9 mouse cellular contexts compared by ENCODE assay signal in the genomic region with DNA sequence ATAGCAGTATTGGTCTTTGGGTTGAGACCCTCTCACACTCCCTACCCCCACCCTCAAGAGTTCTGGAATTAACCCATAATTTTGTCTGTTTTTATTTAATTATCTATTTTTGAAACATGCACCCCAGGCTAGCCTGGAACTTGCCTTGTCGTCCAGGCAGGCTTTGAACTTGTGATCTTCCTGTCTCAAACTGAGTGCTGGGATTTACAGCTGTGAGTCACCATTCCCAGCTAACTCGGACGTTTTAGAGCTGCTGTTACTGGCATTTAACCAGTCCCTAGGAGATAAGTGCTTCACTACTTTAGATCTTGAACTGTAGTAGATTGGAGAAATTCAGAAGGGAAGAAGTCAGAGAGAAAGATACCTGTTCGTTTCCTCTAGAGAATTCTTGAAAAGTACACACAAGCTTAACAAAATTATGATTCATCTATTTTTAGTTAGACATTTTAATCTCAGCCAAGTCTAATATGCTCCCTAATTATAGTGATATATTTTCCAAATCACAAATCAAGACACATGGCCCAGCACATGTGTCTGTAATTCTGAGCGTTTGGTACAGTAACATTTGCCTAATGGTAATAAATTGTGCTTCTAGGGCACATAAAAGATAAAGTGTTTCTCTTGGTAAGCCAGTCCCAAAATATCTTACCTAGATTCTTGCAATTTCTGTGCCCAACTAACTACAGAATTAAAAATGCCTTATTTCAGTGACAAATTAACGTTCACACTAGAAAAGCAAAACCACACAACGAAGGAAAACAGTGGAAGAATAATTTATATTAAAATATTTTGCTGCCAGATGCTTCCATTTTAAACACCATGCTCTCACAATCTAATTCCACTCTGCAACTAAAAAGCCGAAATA. TPM values are rescaled to one million over a fixed set of nuclear protein-coding genes. Genes with fewer than 3 reads are reported as not detected.
DNase-seq lines count a peak whose midpoint lies in the region; ATAC-seq lines count a peak whose summit lies in the region.
"Had no signal": no experiment of that assay in that cellular context is flagged by ENCODE, and none has a peak within 500 bp of the region (broad histone marks: within the 10 kb centered on the region; RNA-seq: fewer than 3 reads in every experiment).

No protein-coding gene starts in this region.

- peak overlapping the region; percentile 99 for H3K27ac ChIP-seq in heart, embryonic 15.5 days
- H3K27ac ChIP-seq in hindbrain, embryonic 13.5 days = peak overlapping the region; percentile 96; the same call in 1 of the 2 replicates
- H3K27ac ChIP-seq in midbrain, embryonic 11.5 days (ENCODE audit: low read depth, low read length) = no peak overlapping the region

- peaks cover 6% of the 10 kb centered on the region for H3K4me1 ChIP-seq in heart, embryonic 15.5 days (replicated peaks)
- H3K4me1 ChIP-seq in hindbrain, embryonic 13.5 days (replicated peaks) = peaks cover 18% of the 10 kb centered on the region
- peaks cover 8% of the 10 kb centered on the region; the same call in 1 of the 2 replicates for H3K4me1 ChIP-seq in midbrain, embryonic 11.5 days (ENCODE audit: control insufficient read depth, insufficient read depth, low read length)

- no peak overlapping the region for H3K9ac ChIP-seq in heart, embryonic 15.5 days
- H3K9ac ChIP-seq in hindbrain, embryonic 13.5 days = no peak overlapping the region
- no peak overlapping the region for H3K9ac ChIP-seq in midbrain, embryonic 11.5 days (ENCODE audit: low read length)

- H3K4me2 ChIP-seq in heart, embryonic 15.5 days = peak overlapping the region; percentile 86
- peak overlapping the region; percentile 96; the same call in 1 of the 2 replicates for H3K4me2 ChIP-seq in hindbrain, embryonic 13.5 days
- peak overlapping the region; percentile 97; the same call in 1 of the 2 replicates for H3K4me2 ChIP-seq in midbrain, embryonic 11.5 days

- 41% methylated on average over 8 of the region's 8 CpGs for WGBS in heart, embryonic 15.5 days
- WGBS in hindbrain, embryonic 13.5 days = 51% methylated on average over 8 of the region's 8 CpGs
- WGBS in midbrain, embryonic 11.5 days = 60% methylated on average over 8 of the region's 8 CpGs

- no peaks in the 10 kb centered on the region for H3K27me3 ChIP-seq in heart, embryonic 15.5 days
- H3K27me3 ChIP-seq in hindbrain, embryonic 13.5 days = no peaks in the 10 kb centered on the region
- H3K27me3 ChIP-seq in midbrain, embryonic 11.5 days (ENCODE audit: control insufficient read depth, insufficient read depth, low read length) = no peaks in the 10 kb centered on the region

- peaks cover 4% of the 10 kb centered on the region for H3K36me3 ChIP-seq in heart, embryonic 15.5 days
- peaks cover 7% of the 10 kb centered on the region for H3K36me3 ChIP-seq in hindbrain, embryonic 13.5 days
- H3K36me3 ChIP-seq in midbrain, embryonic 11.5 days (ENCODE audit: control insufficient read depth, insufficient read depth, low read length) = peaks cover 4% of the 10 kb centered on the region; the same call in 1 of the 2 replicates

- DNase-seq in heart, adult 18-20 months = no peak
- DNase-seq in NIH3T3 (ENCODE audit: low read depth) = peak; percentile 48
- DNase-seq in midbrain, embryonic 11.5 days (ENCODE audit: low spot score, missing footprints) = no peak
- DNase-seq in spleen, adult 18-20 months = no peak
- DNase-seq in thymus, postnatal 36 days = no peak
- no peak for DNase-seq in right cerebral cortex, adult 18-20 months
- DNase-seq: kidney, adult 2 months had no signal

- no peak for ATAC-seq in heart, embryonic 15.5 days (replicated peaks; ENCODE audit: insufficient number of reproducible peaks, insufficient read depth, low FRiP score, low read depth)
- ATAC-seq in hindbrain, embryonic 13.5 days (ENCODE audit: low FRiP score) = no peak
- ATAC-seq in midbrain, embryonic 11.5 days (ENCODE audit: low FRiP score) = no peak

- no peaks in the 10 kb centered on the region for H3K9me3 ChIP-seq in heart, embryonic 15.5 days (replicated peaks)
- no peaks in the 10 kb centered on the region for H3K9me3 ChIP-seq in hindbrain, embryonic 13.5 days
- H3K9me3 ChIP-seq in midbrain, embryonic 11.5 days (ENCODE audit: control insufficient read depth, low read length) = no peaks in the 10 kb centered on the region

- no peak overlapping the region for H3K4me3 ChIP-seq in heart, embryonic 15.5 days
- no peak overlapping the region for H3K4me3 ChIP-seq in hindbrain, embryonic 13.5 days
- no peak overlapping the region for H3K4me3 ChIP-seq in midbrain, embryonic 11.5 days (ENCODE audit: low read depth, low read length)

RNA-seq across cellular contexts. Expression of a gene that starts 2.2 kb away (rescaled TPM):
- polyA plus RNA-seq in heart, embryonic 15.5 days (2015; fragmentation: Nextera tagmentation; extraction: Ambion mirVana) = 37.7 and 45.5 TPM in 2 replicates
- 10 to 100 TPM; 47.5 to 50.4 TPM for total RNA-seq in heart, adult 18-20 months (2021)
- polyA plus RNA-seq in hindbrain, embryonic 13.5 days (2015; fragmentation: Nextera tagmentation; extraction: Ambion mirVana) = 32.3 and 36.0 TPM in 2 replicates
- 33.1 and 33.5 TPM in 2 replicates for polyA plus RNA-seq in midbrain, embryonic 11.5 days (2014; fragmentation: Nextera tagmentation; extraction: Ambion mirVana)

RNA-seq across cellular contexts. Expression of a gene that starts 36.8 kb away (rescaled TPM):
- 2.4 and 4.6 TPM in 2 replicates for polyA plus RNA-seq in heart, embryonic 15.5 days (2015; fragmentation: Nextera tagmentation; extraction: Ambion mirVana)
- total RNA-seq in heart, adult 18-20 months (2021) = 1 to 10 TPM; 5.8 to 6.6 TPM
- polyA plus RNA-seq in hindbrain, embryonic 13.5 days (2015; fragmentation: Nextera tagmentation; extraction: Ambion mirVana) = 5.9 and 8.6 TPM in 2 replicates
- 1.7 and 1.8 TPM in 2 replicates for polyA plus RNA-seq in midbrain, embryonic 11.5 days (2014; fragmentation: Nextera tagmentation; extraction: Ambion mirVana)
